Mouse (Mus musculus): ENCODE results near the gene A630001G21Rik.
A peak's percentile ranks its signal among the peaks of the same experiment; 100 is the strongest.

Gene A630001G21Rik

GRCm38 (mm10) chr1:85735463-85736123 lies 42.9 kb downstream of the A630001G21Rik start:
- DNase-seq (ENCODE audit: low read depth, low spot score) = no peak

- DNase-seq (ENCODE audit: low read depth, low spot score) = no peak
Observed at GRCm38 (mm10) chr1:85734511-85734910, 43.9 kb downstream of the A630001G21Rik start.

- no peak for DNase-seq (ENCODE audit: low read depth, low spot score)
Observed at GRCm38 (mm10) chr1:85732581-85732980, 45.9 kb downstream of the A630001G21Rik start.

- no peak for DNase-seq (ENCODE audit: low read depth, low spot score)
Observed at GRCm38 (mm10) chr1:85730471-85730870, 48.0 kb downstream of the A630001G21Rik start.

GRCm38 (mm10) chr1:85720220-85720893 lies 58.1 kb downstream of the A630001G21Rik start:
- no peak for DNase-seq (ENCODE audit: low read depth, low spot score)

- no peak for DNase-seq (ENCODE audit: low read depth, low spot score)
Observed at GRCm38 (mm10) chr1:85719049-85719448, 59.4 kb downstream of the A630001G21Rik start.

GRCm38 (mm10) chr1:85716447-85717027 lies 61.9 kb downstream of the A630001G21Rik start:
- DNase-seq (ENCODE audit: low read depth, low spot score) = no peak

- no peak for DNase-seq (ENCODE audit: low read depth, low spot score)
Observed at GRCm38 (mm10) chr1:85714501-85714900, 63.9 kb downstream of the A630001G21Rik start.

- DNase-seq (ENCODE audit: low read depth, low spot score) = no peak
Observed at GRCm38 (mm10) chr1:85706754-85707153, 71.7 kb downstream of the A630001G21Rik start.

GRCm38 (mm10) chr1:85705552-85705951 lies 72.9 kb downstream of the A630001G21Rik start:
- DNase-seq (ENCODE audit: low read depth, low spot score) = no peak

GRCm38 (mm10) chr1:85703245-85704186 lies 74.9 kb downstream of the A630001G21Rik start:
- DNase-seq (ENCODE audit: low read depth, low spot score) = peak; percentile 23

GRCm38 (mm10) chr1:85702531-85702930 lies 75.9 kb downstream of the A630001G21Rik start:
- DNase-seq (ENCODE audit: low read depth, low spot score) = no peak

- DNase-seq (ENCODE audit: low read depth, low spot score) = no peak
Observed at GRCm38 (mm10) chr1:85697721-85698493, 80.5 kb downstream of the A630001G21Rik start.

GRCm38 (mm10) chr1:85695646-85696045 lies 82.8 kb downstream of the A630001G21Rik start:
- no peak for DNase-seq (ENCODE audit: low read depth, low spot score)

- DNase-seq (ENCODE audit: low read depth, low spot score) = no peak
Observed at GRCm38 (mm10) chr1:85693280-85693679, 85.2 kb downstream of the A630001G21Rik start.

- DNase-seq (ENCODE audit: low read depth, low spot score) = no peak
Observed at GRCm38 (mm10) chr1:85692281-85692680, 86.2 kb downstream of the A630001G21Rik start.

GRCm38 (mm10) chr1:85690544-85690943 lies 87.9 kb downstream of the A630001G21Rik start:
- no peak for DNase-seq (ENCODE audit: low read depth, low spot score)

- no peak for DNase-seq (ENCODE audit: low read depth, low spot score)
Observed at GRCm38 (mm10) chr1:85687346-85687745, 91.1 kb downstream of the A630001G21Rik start.

- DNase-seq (ENCODE audit: low read depth, low spot score) = no peak
Observed at GRCm38 (mm10) chr1:85686666-85687065, 91.8 kb downstream of the A630001G21Rik start.

- DNase-seq (ENCODE audit: low read depth, low spot score) = no peak
Observed at GRCm38 (mm10) chr1:85680226-85680625, 98.2 kb downstream of the A630001G21Rik start.
